Mouse (Mus musculus): ENCODE results near the gene F12. TPM values are rescaled to one million over a fixed set of nuclear protein-coding genes. Genes with fewer than 3 reads are reported as not detected.

Gene F12
- polyA plus RNA-seq, 1 experiment from 2014 or later = 0.41 TPM

GRCm38 (mm10) chr13:55378907-55379580 is 47.5 kb downstream of the F12 start:
- no peak overlapping the region for H3K9ac ChIP-seq (ENCODE audit: low read length)
- ATAC-seq (ENCODE audit: low FRiP score, low TSS enrichment) = peak; percentile 43; the same call in 1 of the 2 replicates
- H3K4me1 ChIP-seq (replicated peaks; ENCODE audit: control insufficient read depth, insufficient read depth) = no peaks in the 10 kb centered on the region; the same call in 1 of the 2 replicates
- H3K4me3 ChIP-seq (ENCODE audit: low read depth, low read length) = no peak overlapping the region
- DNase-seq (ENCODE audit: low spot score) = peak; percentile 50
- TF ChIP-seq CTCF (IDR thresholded peaks at IDR 0.05; ENCODE audit: low read depth) = peak; percentile 37
- no peak for TF ChIP-seq EP300 (optimal IDR thresholded peaks at IDR 0.05)
- H3K4me2 ChIP-seq (replicated peaks; ENCODE audit: low read depth) = no peak overlapping the region
- H3K36me3 ChIP-seq (ENCODE audit: control insufficient read depth, insufficient read depth, low read length) = no peaks in the 10 kb centered on the region
- H3K9me3 ChIP-seq (ENCODE audit: control insufficient read depth, low read length) = no peaks in the 10 kb centered on the region
- H3K27me3 ChIP-seq (ENCODE audit: control insufficient read depth, insufficient read depth, low read length) = no peaks in the 10 kb centered on the region
- no peak overlapping the region for H3K27ac ChIP-seq (replicated peaks)
- WGBS = 15% methylated on average over 31 of the region's 32 CpGs

GRCm38 (mm10) chr13:55375877-55376276 is 50.7 kb downstream of the F12 start:
- H3K9me3 ChIP-seq (ENCODE audit: control insufficient read depth, low read length) = no peaks in the 10 kb centered on the region
- WGBS = 46% methylated on average over 2 of the region's 2 CpGs
- H3K27ac ChIP-seq (replicated peaks) = no peak overlapping the region
- ATAC-seq (ENCODE audit: low FRiP score, low TSS enrichment) = no peak
- H3K4me3 ChIP-seq (ENCODE audit: low read depth, low read length) = no peak overlapping the region
- TF ChIP-seq CTCF (IDR thresholded peaks at IDR 0.05; ENCODE audit: low read depth) (no peak), EP300 (optimal IDR thresholded peaks at IDR 0.05) (no peak)
- H3K27me3 ChIP-seq (ENCODE audit: control insufficient read depth, insufficient read depth, low read length) = no peaks in the 10 kb centered on the region
- no peak for DNase-seq (ENCODE audit: low spot score)
- H3K4me2 ChIP-seq (replicated peaks; ENCODE audit: low read depth) = no peak overlapping the region
- H3K4me1 ChIP-seq (replicated peaks; ENCODE audit: control insufficient read depth, insufficient read depth) = no peaks in the 10 kb centered on the region; the same call in 1 of the 2 replicates
- H3K9ac ChIP-seq (ENCODE audit: low read length) = no peak overlapping the region
- no peaks in the 10 kb centered on the region for H3K36me3 ChIP-seq (ENCODE audit: control insufficient read depth, insufficient read depth, low read length)

DNA sequence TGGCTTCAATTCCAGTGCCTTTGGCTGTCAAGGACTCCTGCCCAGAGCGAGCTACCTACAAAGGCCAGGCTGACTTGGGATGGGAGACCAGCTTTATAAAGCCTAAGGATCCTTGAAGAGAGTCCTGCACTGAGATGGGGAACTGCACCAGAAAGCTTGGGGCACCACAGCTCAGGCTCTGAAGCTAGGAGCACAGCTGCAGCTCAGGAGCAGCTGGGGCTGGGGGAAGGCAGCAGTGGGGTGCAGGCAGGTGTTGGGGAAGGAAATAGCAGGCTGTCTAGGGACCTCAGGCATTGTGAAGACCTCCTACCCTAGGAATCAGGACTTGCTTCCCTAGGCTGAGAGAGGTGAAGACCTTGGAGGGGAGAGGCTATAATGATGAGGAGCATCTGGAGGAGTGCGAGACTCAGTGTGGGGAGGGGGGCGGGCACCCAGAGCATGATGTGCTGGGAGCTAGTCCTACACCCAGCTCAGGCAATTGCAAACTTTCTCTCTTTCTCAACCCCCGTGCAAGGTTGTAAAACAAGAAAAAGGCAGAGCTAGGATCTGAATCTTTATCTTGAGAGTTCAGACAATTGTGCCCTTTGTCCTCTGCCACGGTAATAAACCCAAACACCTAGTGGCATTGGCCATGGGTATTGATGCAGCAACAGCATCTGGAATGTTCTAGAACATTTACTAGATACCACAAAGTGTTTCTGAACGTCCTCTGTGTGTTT is 52.2 kb downstream of the F12 start:
- Histone ChIP-seq H3K36me3 (ENCODE audit: control insufficient read depth, insufficient read depth, low read length) (no peaks in the 10 kb centered on the region), H3K27ac (replicated peaks) (no peak overlapping the region), H3K27me3 (ENCODE audit: control insufficient read depth, insufficient read depth, low read length) (no peaks in the 10 kb centered on the region), H3K4me1 (replicated peaks; ENCODE audit: control insufficient read depth, insufficient read depth) (no peaks in the 10 kb centered on the region; the same call in 1 of the 2 replicates), H3K9me3 (ENCODE audit: control insufficient read depth, low read length) (no peaks in the 10 kb centered on the region), H3K4me2 (replicated peaks; ENCODE audit: low read depth) (no peak overlapping the region), H3K4me3 (ENCODE audit: low read depth, low read length) (no peak overlapping the region), H3K9ac (ENCODE audit: low read length) (no peak overlapping the region)
- TF ChIP-seq CTCF (IDR thresholded peaks at IDR 0.05; ENCODE audit: low read depth) = no peak
- TF ChIP-seq EP300 (optimal IDR thresholded peaks at IDR 0.05) = no peak
- WGBS = 53% methylated on average over 6 of the region's 6 CpGs
- ATAC-seq (ENCODE audit: low FRiP score, low TSS enrichment) = no peak
- DNase-seq (ENCODE audit: low spot score) = no peak

- no peaks in the 10 kb centered on the region for H3K27me3 ChIP-seq (ENCODE audit: control insufficient read depth, insufficient read depth, low read length)
- no peaks in the 10 kb centered on the region for H3K9me3 ChIP-seq (ENCODE audit: control insufficient read depth, low read length)
- WGBS = 60% methylated on average over 4 of the region's 5 CpGs
- no peak for TF ChIP-seq EP300 (optimal IDR thresholded peaks at IDR 0.05)
- TF ChIP-seq CTCF (IDR thresholded peaks at IDR 0.05; ENCODE audit: low read depth) = no peak
- no peak for ATAC-seq (ENCODE audit: low FRiP score, low TSS enrichment)
- no peak overlapping the region for H3K9ac ChIP-seq (ENCODE audit: low read length)
- H3K4me2 ChIP-seq (replicated peaks; ENCODE audit: low read depth) = no peak overlapping the region
- no peak overlapping the region for H3K27ac ChIP-seq (replicated peaks)
- no peaks in the 10 kb centered on the region for H3K4me1 ChIP-seq (replicated peaks; ENCODE audit: control insufficient read depth, insufficient read depth)
- H3K36me3 ChIP-seq (ENCODE audit: control insufficient read depth, insufficient read depth, low read length) = no peaks in the 10 kb centered on the region
- H3K4me3 ChIP-seq (ENCODE audit: low read depth, low read length) = no peak overlapping the region
- no peak for DNase-seq (ENCODE audit: low spot score)
Measured at GRCm38 (mm10) chr13:55371740-55372139, 54.9 kb downstream of the F12 start.

DNA sequence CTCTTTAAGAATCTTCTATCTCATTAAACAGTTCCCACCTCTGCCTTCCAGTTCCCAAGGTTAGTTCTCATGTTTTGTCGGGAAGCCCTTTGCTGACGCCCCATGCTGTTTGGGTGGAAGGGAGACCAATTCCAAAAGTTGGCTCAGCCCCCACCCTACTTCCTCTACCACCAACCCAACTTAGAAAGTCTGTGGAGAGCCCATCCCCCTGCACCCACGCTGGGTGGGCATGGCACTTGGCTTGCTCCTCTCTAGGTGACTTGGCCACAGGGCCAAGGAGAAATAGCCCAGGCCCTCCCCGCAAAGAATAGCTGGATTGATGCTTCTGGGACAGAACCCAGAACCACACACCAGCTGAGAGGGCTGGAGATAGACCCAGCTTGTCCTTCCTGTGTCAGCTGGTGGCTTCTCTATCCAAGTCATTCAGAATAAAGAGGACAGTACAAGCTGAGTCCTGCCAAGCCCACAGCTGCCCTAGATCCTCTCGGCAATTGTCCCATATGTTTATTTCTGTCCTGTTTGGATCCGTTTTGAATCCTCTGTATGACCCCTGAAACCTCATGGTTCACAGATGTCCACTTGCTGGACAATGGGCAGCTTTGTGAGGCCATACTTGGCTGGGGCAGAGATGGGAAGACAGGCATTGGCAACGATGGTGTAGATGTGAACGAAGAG is 55.4 kb downstream of the F12 start:
- H3K27me3 ChIP-seq (ENCODE audit: control insufficient read depth, insufficient read depth, low read length) = no peaks in the 10 kb centered on the region
- H3K9me3 ChIP-seq (ENCODE audit: control insufficient read depth, low read length) = no peaks in the 10 kb centered on the region
- WGBS = 60% methylated on average over 8 of the region's 8 CpGs
- no peak overlapping the region for H3K27ac ChIP-seq (replicated peaks)
- no peak for TF ChIP-seq CTCF (IDR thresholded peaks at IDR 0.05; ENCODE audit: low read depth)
- TF ChIP-seq EP300 (optimal IDR thresholded peaks at IDR 0.05) = no peak
- ATAC-seq (ENCODE audit: low FRiP score, low TSS enrichment) (no peak), DNase-seq (ENCODE audit: low spot score) (no peak)
- no peak overlapping the region for H3K4me2 ChIP-seq (replicated peaks; ENCODE audit: low read depth)
- no peaks in the 10 kb centered on the region for H3K36me3 ChIP-seq (ENCODE audit: control insufficient read depth, insufficient read depth, low read length)
- H3K4me3 ChIP-seq (ENCODE audit: low read depth, low read length) = no peak overlapping the region
- H3K4me1 ChIP-seq (replicated peaks; ENCODE audit: control insufficient read depth, insufficient read depth) = no peaks in the 10 kb centered on the region
- no peak overlapping the region for H3K9ac ChIP-seq (ENCODE audit: low read length)
